Mouse (Mus musculus) large intestine, adult 2 months (tissue): ENCODE measurements around the gene Mlph. TPM values are rescaled to one million over a fixed set of nuclear protein-coding genes. Genes with fewer than 3 reads are reported as not detected.

Experiments
- polyA plus RNA-seq: library from polyadenylated mRNA; depleted of rRNA; stranded (reverse); fragments of >200 nt; gene quantifications from 2 replicates; pipeline ENCODE4 v1.2.3, GENCODE M21; 2012; rRNA removed

Gene Mlph
- polyA plus RNA-seq, 1 experiment: 18.8 TPM

Other genes starting within 250 kb of the Mlph start
- gene Col6a3, start 71.1 kb upstream of the Mlph start, polyA plus RNA-seq: 18.2 and 26.4 TPM in 2 replicates
- not detected in 2 replicates for gene Prlh, start 38.0 kb downstream of the Mlph start, polyA plus RNA-seq
- gene Rab17, start 54.6 kb downstream of the Mlph start, polyA plus RNA-seq: 42.0 and 47.8 TPM in 2 replicates
- gene Lrrfip1, start 83.7 kb downstream of the Mlph start, polyA plus RNA-seq: 10.6 and 16.7 TPM in 2 replicates
- not detected in 2 replicates for gene Rbm44, start 230.0 kb downstream of the Mlph start, polyA plus RNA-seq